Mouse (Mus musculus): Measurements from ENCODE around the gene Ebf1. TPM values are rescaled to one million over a fixed set of nuclear protein-coding genes. Genes with fewer than 3 reads are reported as not detected.
A peak's percentile ranks its signal among the peaks of the same experiment; 100 is the strongest.
"Not testable (repeated sequence)": the region's sequence is repeated elsewhere in the genome, so short reads cannot be mapped to it uniquely, and the experiment has no call there.

Ebf1 gene
- polyA plus RNA-seq (2016; fragmentation: Nextera tagmentation; extraction: Ambion mirVana), result 8.1 and 8.4 TPM in 2 replicates

DNA sequence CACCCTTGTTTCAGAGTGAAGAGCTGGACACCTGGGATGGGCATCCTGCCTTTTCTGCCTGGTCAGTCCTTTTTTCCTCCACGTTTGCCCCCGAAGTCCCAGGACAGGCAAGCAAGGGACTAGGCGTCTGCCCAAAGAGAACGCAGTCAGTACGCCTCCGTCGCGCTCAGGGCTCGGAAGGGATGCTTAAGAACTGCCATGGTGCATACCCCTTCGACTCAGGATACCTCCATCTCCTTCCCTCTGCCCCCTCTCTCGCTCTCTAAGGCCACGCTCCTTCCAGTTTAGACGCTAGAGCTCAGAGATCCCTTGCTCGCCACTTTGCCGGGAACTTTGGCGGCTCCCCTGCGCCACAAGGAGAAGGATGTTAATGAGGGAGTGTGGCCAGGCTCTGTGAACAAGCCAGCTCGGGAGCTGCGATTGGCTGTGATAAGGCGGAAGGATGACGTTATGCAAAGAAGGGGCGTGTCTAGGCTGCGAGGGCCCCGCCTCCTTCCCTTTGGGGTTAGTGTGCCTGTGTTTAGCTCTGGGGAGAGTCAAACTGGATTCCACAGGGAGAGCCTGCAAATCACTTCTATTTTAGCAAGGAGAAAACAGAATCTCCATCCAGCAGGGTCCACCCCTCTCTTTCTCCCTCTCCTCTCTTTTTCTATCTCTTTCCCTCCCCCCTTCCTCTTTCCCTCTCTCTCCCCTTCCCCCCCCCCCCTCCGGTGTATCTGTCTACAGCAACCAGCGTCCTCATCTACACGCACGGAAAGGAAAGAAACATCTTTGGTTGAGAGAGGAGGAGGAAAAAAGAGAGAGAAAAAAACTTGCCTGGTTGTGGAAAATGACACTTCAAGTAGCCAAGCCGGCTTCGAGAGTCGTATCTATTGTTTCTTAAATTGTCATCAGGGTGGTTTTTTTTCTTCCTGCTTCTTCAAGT lies at the start of gene Ebf1:
Gene Ebf1, plus strand, starts transcription at position 530 of the 925 bp plus-strand sequence.
- Histone ChIP-seq H3K4me1 (peaks cover 71% of the 10 kb centered on the region), H3K9me3 (no peaks in the 10 kb centered on the region), H3K27me3 (ENCODE audit: poor library complexity, severe bottlenecking) (peaks cover 91% of the 10 kb centered on the region), H3K36me3 (replicated peaks) (no peaks in the 10 kb centered on the region), H3K27ac (peak within 1 kb of the TSS; percentile 79), H3K4me3 (peak within 1 kb of the TSS; percentile 63)
- peak; percentile 95 for DNase-seq (ENCODE audit: extremely low spot score, low spot score)
- 0% methylated on average over 31 of the region's 31 CpGs for WGBS

DNA sequence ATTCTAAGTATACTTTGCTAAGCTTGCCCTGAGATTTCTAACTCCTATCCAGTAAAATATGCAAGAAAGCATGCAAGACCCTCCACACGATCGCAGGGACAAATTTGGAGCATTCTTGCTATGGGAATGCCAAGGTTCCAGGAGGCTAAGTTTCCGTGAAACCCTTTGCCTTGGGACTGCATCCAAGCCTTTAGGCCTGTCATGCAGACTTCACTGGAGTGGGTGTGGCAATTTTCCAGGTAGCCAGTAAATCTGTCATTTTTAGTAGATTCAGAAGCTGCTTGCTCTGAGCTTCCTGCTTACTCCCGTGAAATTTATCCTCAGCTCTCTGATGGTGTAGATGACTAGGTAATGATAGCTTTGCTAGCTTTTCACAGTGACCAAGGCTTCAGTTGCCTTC lies 46.8 kb upstream of the Ebf1 start:
- WGBS, result 95% methylated on average over 4 of the region's 4 CpGs

DNA sequence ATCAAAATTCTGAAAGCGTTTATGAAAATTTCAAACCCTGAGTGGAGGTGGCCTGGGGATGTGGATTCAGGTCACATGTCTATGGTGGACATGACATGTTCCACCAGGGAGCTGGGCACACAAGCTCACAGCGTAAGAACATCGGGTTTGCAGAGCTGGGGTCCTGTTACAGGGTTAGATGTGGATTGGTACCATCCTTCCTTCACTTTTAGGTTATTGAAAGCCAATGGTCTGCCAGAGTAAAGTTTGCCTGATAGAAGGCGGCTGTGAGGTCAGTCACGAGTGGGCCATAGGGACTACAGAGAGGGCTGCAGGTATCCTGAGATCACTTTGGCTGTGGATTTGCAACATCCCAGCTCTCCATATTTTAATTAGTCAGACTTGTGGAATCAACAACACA lies 44.3 kb upstream of the Ebf1 start:
- H3K4me1 ChIP-seq, result no peaks in the 10 kb centered on the region
- 95% methylated on average over 5 of the region's 5 CpGs for WGBS
- H3K27me3 ChIP-seq (ENCODE audit: poor library complexity, severe bottlenecking), result no peaks in the 10 kb centered on the region
- no peak overlapping the region for H3K4me3 ChIP-seq
- H3K27ac ChIP-seq, result no peak overlapping the region
- H3K36me3 ChIP-seq (replicated peaks), result peaks cover 15% of the 10 kb centered on the region
- H3K9me3 ChIP-seq, result peaks cover 9% of the 10 kb centered on the region
- DNase-seq (ENCODE audit: extremely low spot score, low spot score), result no peak

More for the DNA sequence above, 46.8 kb upstream of the Ebf1 start:
- H3K27me3 ChIP-seq (ENCODE audit: poor library complexity, severe bottlenecking); H3K4me3 ChIP-seq; H3K27ac ChIP-seq; DNase-seq (ENCODE audit: extremely low spot score, low spot score); H3K9me3 ChIP-seq; H3K4me1 ChIP-seq: not testable (repeated sequence)
- peaks cover 39% of the 10 kb centered on the region for H3K36me3 ChIP-seq (replicated peaks)

DNA sequence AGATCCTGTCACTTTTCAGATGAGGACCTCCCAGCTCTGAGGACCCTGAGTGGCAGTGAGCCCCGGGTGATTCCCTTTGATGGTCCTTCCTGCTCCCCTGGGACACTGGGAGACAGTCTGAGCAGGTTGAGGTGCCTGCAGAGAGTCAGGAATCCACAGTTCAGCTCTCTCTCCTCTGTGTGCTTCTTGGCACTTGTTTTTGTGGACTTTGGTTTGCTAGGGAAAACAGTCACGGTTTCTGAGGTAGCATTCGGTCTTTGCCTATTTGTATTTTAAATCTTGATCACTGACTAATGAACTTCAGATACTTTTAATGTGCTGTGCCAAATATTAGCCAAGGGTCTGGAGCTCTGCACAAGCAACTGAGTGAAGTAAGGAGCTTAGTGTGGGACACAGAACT lies 43.7 kb upstream of the Ebf1 start:
- Histone ChIP-seq H3K27me3 (ENCODE audit: poor library complexity, severe bottlenecking) (no peaks in the 10 kb centered on the region), H3K36me3 (replicated peaks) (peaks cover 15% of the 10 kb centered on the region), H3K4me1 (no peaks in the 10 kb centered on the region), H3K27ac (no peak overlapping the region), H3K9me3 (peaks cover 9% of the 10 kb centered on the region), H3K4me3 (no peak overlapping the region)
- 86% methylated on average over 3 of the region's 3 CpGs for WGBS
- no peak for DNase-seq (ENCODE audit: extremely low spot score, low spot score)

DNA sequence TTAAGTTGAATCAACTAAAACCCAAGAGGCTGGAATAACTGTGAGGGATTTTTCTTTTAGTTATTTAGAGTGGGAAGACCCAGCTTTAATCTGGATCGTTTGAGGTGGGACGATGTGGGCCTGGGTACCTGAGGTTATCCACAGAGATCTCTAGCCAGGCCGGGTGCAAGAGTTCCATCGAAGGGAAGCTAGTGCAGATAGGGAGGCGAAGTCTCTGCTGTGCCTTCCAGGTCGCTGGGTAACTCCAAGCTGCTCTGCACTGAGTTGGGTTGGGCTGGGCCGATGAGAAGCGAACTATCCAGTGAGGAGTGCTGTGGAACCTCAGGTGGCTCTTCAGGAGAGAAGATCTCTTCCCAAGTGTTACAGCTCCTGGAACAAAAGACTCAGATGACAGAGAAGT lies 42.7 kb upstream of the Ebf1 start:
- H3K27me3 ChIP-seq (ENCODE audit: poor library complexity, severe bottlenecking), result no peaks in the 10 kb centered on the region
- no peaks in the 10 kb centered on the region for H3K4me1 ChIP-seq
- H3K36me3 ChIP-seq (replicated peaks), result peaks cover 11% of the 10 kb centered on the region
- H3K27ac ChIP-seq, result no peak overlapping the region
- peaks cover 6% of the 10 kb centered on the region for H3K9me3 ChIP-seq
- DNase-seq (ENCODE audit: extremely low spot score, low spot score), result no peak
- H3K4me3 ChIP-seq, result no peak overlapping the region
- WGBS, result 93% methylated on average over 8 of the region's 8 CpGs

DNA sequence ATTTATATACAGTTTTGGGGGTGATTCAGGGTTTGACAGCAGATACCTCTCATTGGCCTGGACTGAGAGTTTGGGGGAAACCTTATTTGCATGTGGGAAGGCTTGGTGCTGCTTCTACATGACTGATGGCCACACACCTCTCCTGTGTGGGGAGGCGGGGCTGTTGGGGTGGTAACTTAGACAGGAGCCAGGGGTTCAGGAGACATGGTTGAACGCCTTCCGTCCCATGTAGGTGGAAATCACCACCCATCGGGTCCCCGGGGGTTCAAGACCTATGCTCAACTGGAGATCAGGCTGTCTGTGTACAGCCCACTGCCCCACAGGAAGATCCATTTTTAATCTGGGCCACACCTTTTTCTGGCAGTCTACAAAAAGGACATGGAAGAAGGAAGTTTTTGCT lies 42.3 kb upstream of the Ebf1 start:
- Histone ChIP-seq H3K36me3 (replicated peaks) (peaks cover 7% of the 10 kb centered on the region), H3K4me1 (no peaks in the 10 kb centered on the region), H3K9me3 (peaks cover 1% of the 10 kb centered on the region), H3K27me3 (ENCODE audit: poor library complexity, severe bottlenecking) (no peaks in the 10 kb centered on the region), H3K27ac (no peak overlapping the region), H3K4me3 (no peak overlapping the region)
- WGBS, result 97% methylated on average over 5 of the region's 5 CpGs
- no peak for DNase-seq (ENCODE audit: extremely low spot score, low spot score)

DNA sequence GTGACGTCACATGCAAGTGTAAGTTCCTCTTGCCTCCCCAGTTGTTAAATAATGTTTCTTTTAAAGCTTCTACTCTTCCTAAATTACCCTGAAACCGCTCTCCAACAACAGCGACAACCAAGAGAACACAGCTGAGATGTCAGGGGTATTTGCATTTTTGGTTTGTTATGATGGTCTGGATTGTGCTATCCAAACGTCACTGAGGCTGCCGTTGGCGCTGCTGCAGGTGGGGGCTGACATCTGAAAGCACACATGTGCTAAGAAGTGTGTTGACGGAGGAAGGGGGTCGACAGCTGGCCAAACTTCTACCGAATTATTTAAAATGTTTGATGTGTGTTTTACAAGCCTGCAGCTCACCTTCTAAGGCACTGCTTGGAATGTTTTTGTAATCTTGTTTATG lies 39.2 kb upstream of the Ebf1 start:
- H3K36me3 ChIP-seq (replicated peaks), result no peaks in the 10 kb centered on the region
- H3K4me3 ChIP-seq, result no peak overlapping the region
- 0 out of 2 replicates have a peak, but pooled peaks cover 4% of the 10 kb centered on the region for H3K4me1 ChIP-seq
- DNase-seq (ENCODE audit: extremely low spot score, low spot score), result no peak
- no peaks in the 10 kb centered on the region for H3K27me3 ChIP-seq (ENCODE audit: poor library complexity, severe bottlenecking)
- 89% methylated on average over 9 of the region's 9 CpGs for WGBS
- no peaks in the 10 kb centered on the region for H3K9me3 ChIP-seq
- H3K27ac ChIP-seq, result no peak overlapping the region

DNA sequence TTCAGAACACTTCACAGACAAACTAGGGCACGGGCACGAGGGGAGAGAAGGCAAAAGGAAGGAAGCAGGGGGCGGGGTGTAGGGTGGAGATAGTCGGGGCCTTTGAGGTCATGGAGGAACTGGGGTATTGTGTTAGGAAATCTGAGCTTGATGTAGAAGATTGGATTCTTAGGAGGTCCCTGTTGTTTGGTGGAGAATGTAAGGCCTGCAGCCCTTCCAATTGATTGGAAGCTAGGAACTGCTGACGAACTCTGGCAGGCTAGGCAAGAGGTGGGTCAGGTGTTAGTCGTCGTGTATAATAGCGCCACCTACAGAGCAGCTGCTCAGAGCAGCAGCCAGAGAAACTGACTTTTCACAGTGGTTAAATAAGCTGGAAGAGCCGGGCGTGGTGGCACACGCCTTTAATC lies 35.8 kb upstream of the Ebf1 start:
- Histone ChIP-seq H3K4me1 (0 out of 2 replicates have a peak, but pooled peaks cover 4% of the 10 kb centered on the region), H3K36me3 (replicated peaks) (no peaks in the 10 kb centered on the region), H3K27ac (no peak overlapping the region), H3K4me3 (no peak overlapping the region), H3K27me3 (ENCODE audit: poor library complexity, severe bottlenecking) (no peaks in the 10 kb centered on the region), H3K9me3 (no peaks in the 10 kb centered on the region)
- 39% methylated on average over 11 of the region's 11 CpGs for WGBS
- no peak for DNase-seq (ENCODE audit: extremely low spot score, low spot score)

DNA sequence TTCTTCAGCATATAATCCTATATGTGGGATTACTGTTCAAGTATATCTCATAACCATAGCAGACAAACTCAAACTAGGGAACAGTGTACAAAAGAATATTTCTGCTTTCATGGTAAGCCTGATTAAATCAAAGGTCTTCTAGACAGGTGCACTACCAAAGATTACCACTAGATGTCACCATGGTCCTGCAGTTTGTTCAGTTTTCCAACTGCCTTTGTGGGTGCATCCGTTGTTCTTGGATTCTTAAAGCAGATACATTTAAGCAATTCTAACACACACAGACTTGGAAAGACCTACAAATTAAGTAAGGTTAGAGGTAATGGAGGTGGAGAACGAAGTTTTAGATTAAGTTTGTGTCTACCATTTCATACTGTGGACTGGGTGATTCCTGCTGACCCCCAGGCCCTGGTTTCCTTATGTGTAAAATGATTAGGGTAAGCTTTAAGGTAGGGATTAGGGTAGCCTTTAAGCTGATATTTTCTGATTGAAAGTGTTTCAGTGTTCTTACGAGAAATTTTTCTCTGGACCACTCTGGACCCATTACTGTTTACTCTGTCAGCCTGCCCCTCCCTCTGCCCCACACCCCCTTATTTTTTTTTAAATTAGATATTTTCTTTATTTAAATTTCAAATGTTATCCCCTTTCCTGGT lies 30.9 kb upstream of the Ebf1 start:
- Histone ChIP-seq H3K9me3 (no peaks in the 10 kb centered on the region), H3K27me3 (ENCODE audit: poor library complexity, severe bottlenecking) (no peaks in the 10 kb centered on the region)
- WGBS, result 20% methylated on average over 3 of the region's 3 CpGs

DNA sequence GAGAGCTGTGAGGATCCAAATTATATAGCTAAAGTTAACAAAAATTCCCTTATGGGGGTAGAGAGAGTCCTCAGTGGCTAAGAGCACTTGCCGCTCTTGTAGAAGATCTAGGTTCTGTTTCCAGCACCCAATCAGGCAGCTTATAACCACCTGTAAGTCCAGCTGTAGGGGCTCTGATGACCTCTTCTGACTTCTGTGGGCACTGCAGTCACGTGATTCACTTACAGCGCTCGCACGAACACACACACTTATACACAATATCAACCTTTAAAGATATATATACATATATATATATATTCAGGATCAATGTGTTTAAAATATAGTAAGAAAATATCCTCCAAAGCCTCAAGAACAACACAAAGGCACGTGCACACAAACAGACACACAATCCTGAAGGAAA lies 24.1 kb upstream of the Ebf1 start:
- Histone ChIP-seq H3K36me3 (replicated peaks) (no peaks in the 10 kb centered on the region), H3K4me1 (no peaks in the 10 kb centered on the region), H3K27ac (no peak overlapping the region), H3K27me3 (ENCODE audit: poor library complexity, severe bottlenecking) (no peaks in the 10 kb centered on the region), H3K4me3 (no peak overlapping the region), H3K9me3 (no peaks in the 10 kb centered on the region)
- no peak for DNase-seq (ENCODE audit: extremely low spot score, low spot score)
- 91% methylated on average over 6 of the region's 6 CpGs for WGBS

More for the DNA sequence above, 30.9 kb upstream of the Ebf1 start:
- no peaks in the 10 kb centered on the region for H3K36me3 ChIP-seq (replicated peaks)
- DNase-seq (ENCODE audit: extremely low spot score, low spot score), result peak; percentile 47
- no peak overlapping the region for H3K4me3 ChIP-seq
- no peak overlapping the region for H3K27ac ChIP-seq
- H3K4me1 ChIP-seq, result 0 out of 2 replicates have a peak, but pooled peaks cover 3% of the 10 kb centered on the region

DNA sequence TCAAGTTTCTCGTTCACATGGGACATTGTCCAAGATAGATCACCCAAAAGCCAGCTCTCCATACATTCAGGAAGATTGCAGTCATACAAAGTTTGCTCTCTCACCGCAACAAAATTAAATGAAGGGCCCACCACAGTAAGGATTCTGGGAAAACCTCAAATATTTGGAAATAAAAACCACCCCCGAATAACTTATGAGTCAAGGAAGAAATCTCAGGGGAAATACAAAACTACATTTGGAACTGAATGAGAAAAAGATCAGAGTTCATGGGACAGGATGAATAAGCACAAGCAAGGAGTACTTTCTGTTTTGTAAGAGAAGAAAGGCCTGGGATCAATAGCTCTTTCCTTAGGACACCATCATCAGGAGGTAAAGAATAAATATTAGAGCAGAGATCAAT lies 22.3 kb upstream of the Ebf1 start:
- 85% methylated on average over 3 of the region's 3 CpGs for WGBS
- Histone ChIP-seq H3K27ac (no peak overlapping the region), H3K36me3 (replicated peaks) (no peaks in the 10 kb centered on the region), H3K4me1 (no peaks in the 10 kb centered on the region), H3K9me3 (no peaks in the 10 kb centered on the region), H3K27me3 (ENCODE audit: poor library complexity, severe bottlenecking) (no peaks in the 10 kb centered on the region), H3K4me3 (no peak overlapping the region)
- DNase-seq (ENCODE audit: extremely low spot score, low spot score), result no peak

DNA sequence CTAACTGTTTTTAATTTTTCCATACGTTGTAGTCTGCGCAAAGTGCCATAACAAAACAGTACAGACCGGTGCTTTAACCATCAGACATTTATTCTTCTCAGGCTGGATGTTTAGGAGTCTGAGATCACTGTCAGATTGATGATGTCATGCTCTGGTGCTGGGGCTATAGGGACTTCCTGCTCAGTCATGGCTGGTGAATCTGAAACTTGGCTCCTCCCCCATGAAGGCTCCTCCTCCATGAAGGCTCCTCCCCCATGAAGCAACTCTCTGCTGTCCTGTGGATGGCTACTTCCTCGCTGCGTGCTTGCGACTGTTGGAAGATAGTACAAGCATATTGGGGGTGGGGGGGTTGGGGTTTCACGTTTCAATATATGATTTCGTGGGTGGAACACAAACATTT lies 10.2 kb upstream of the Ebf1 start:
- no peak for DNase-seq (ENCODE audit: extremely low spot score, low spot score)
- Histone ChIP-seq H3K36me3 (replicated peaks) (no peaks in the 10 kb centered on the region), H3K27me3 (ENCODE audit: poor library complexity, severe bottlenecking) (peaks cover 14% of the 10 kb centered on the region), H3K4me1 (peaks cover 8% of the 10 kb centered on the region), H3K27ac (no peak overlapping the region), H3K9me3 (no peaks in the 10 kb centered on the region), H3K4me3 (no peak overlapping the region)
- WGBS, result 86% methylated on average over 8 of the region's 8 CpGs

DNA sequence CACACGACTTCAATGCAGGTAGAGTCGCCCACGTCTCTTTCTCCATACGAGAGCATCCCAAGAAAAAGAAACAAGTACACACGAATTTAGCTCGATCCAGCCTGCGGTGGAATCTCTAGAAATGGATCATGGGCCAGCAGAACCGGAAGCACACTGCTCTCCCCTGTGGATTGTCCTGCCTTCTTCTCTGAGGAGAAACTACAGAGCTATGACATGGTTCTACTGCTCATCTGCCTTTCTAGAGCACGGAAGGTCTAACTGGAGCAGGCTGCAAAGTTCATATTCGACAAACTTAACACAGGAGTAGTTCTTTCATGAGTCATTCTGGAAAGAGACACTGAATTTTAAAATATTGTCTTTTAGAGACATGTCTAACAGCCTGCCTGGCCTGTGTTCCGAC lies 8.5 kb upstream of the Ebf1 start:
- no peak for DNase-seq (ENCODE audit: extremely low spot score, low spot score)
- Histone ChIP-seq H3K9me3 (no peaks in the 10 kb centered on the region), H3K4me3 (no peak overlapping the region), H3K27me3 (ENCODE audit: poor library complexity, severe bottlenecking) (peaks cover 32% of the 10 kb centered on the region), H3K36me3 (replicated peaks) (no peaks in the 10 kb centered on the region), H3K4me1 (peaks cover 26% of the 10 kb centered on the region), H3K27ac (no peak overlapping the region)
- WGBS, result 86% methylated on average over 11 of the region's 11 CpGs

Data from forebrain, embryonic 10.5 days (tissue).